Mouse (Mus musculus) cortical plate, adult 2 months (tissue): ENCODE measurements at regions not wholly inside any gene's neighbourhood (a gene's known extent, or its start where the extent isn't known, plus 50 kb on each side); places are given as distances from the start of the nearest gene placed in this dataset.

Source experiments
- CTCF ChIP-seq: fragments of 200-500 bp; IDR thresholded peaks from 2 replicates; pipeline ENCODE4 v1.5.1; 2011; ENCODE audit warnings: mild to moderate bottlenecking, control low read depth, low read length; ENCODE audit not compliant: insufficient read depth; ENCODE audit errors: extremely low read depth
- POLR2A ChIP-seq: fragments of 200-500 bp; IDR thresholded peaks from 2 replicates; pipeline ENCODE4 v1.6.1; 2011; ENCODE audit warnings: mild to moderate bottlenecking, low read length, control low read depth; ENCODE audit not compliant: insufficient read depth; ENCODE audit errors: extremely low read depth

- TF ChIP-seq CTCF (no peak), POLR2A (no peak)
Measured at GRCm38 (mm10) chr7:137773965-137774310, 336.5 kb downstream of the Glrx3 start.
